Mouse (Mus musculus) myocyte (in vitro differentiated cells): ENCODE measurements around the gene Olfr1359.

Experiments used
- E2F4 ChIP-seq: IDR thresholded peaks from one replicate; pipeline ENCODE4 v1.6.1; 2011; ENCODE audit warnings: mild to moderate bottlenecking, control low read depth, moderate library complexity; ENCODE audit not compliant: insufficient read depth
- MAX ChIP-seq: IDR thresholded peaks from one replicate; pipeline ENCODE4 v1.6.1; 2011; ENCODE audit warnings: low read depth, mild to moderate bottlenecking, control low read depth
- MYOG ChIP-seq, 3 experiments: IDR thresholded peaks; one replicate each; pipeline ENCODE4 v1.6.1; 2011; ENCODE audit warnings: control low read depth in 2 of 3, low read depth in 2 of 3, mild to moderate bottlenecking in 2 of 3; ENCODE audit not compliant: insufficient read length in 2 of 3, control insufficient read depth in 1 of 3, insufficient read depth in 1 of 3
- POLR2A ChIP-seq: IDR thresholded peaks from one replicate; pipeline ENCODE4 v1.6.1; 2011; ENCODE audit warnings: low read depth, mild to moderate bottlenecking, control low read depth, moderate library complexity; ENCODE audit not compliant: insufficient read length
- POLR2AphosphoS2 ChIP-seq: IDR thresholded peaks from one replicate; pipeline ENCODE4 v1.6.1; 2011; ENCODE audit warnings: low read depth, control low read depth; ENCODE audit not compliant: insufficient read length
- REST ChIP-seq: IDR thresholded peaks from one replicate; pipeline ENCODE4 v1.6.1; 2011; ENCODE audit warnings: mild to moderate bottlenecking, control low read depth, moderate library complexity; ENCODE audit not compliant: insufficient read depth, insufficient read length
- SRF ChIP-seq: IDR thresholded peaks from one replicate; pipeline ENCODE4 v1.6.1; 2011; ENCODE audit warnings: low read depth; ENCODE audit not compliant: control insufficient read depth, insufficient read length
- TCF12 ChIP-seq: IDR thresholded peaks from one replicate; pipeline ENCODE4 v1.6.1; 2011; ENCODE audit warnings: mild to moderate bottlenecking, control low read depth; ENCODE audit not compliant: poor library complexity, insufficient read depth, severe bottlenecking
- TCF3 ChIP-seq: IDR thresholded peaks from one replicate; pipeline ENCODE4 v1.6.1; 2011; ENCODE audit warnings: low read depth, control low read depth; ENCODE audit not compliant: insufficient read length
- USF1 ChIP-seq: IDR thresholded peaks from one replicate; pipeline ENCODE4 v1.6.1; 2011; ENCODE audit warnings: low read depth, mild to moderate bottlenecking, control low read depth, moderate library complexity

DNA sequence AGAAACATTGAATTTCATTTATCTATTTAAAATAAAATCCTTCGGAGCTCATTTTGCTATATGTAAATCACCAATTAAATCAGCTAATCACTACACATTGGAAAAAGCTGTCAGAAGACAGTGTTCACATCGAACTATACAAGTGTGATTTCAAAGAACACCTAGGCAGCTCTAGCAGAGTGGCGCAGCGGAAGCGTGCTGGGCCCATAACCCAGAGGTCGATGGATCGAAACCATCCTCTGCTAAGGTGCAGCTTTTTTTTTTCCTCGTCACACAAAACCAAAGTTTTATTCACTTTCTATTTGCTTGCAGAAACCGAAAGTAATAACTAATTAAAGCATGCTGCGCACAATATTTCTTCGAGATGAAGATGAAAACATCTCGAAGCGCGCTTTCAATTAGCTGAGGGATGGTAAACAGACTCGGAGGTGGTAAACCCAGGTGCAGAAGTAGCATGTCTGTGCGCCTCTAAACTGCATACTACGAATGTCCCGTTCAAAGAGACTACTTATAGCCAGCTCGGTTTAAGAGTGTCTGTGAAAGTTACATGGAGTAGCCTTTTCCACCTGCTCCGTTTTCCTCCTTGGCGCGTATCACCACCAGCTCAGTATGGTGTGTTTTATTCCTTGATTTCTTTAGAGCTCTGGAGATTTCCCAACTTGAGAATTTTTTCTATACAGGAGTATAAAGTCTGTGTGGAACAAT lies 13.1 kb downstream of the Olfr1359 start:
- TF ChIP-seq USF1 = no peak
- TF ChIP-seq POLR2A = no peak
- TF ChIP-seq POLR2AphosphoS2 = no peak
- no peak for TF ChIP-seq MAX
- TF ChIP-seq SRF = no peak
- no peak for TF ChIP-seq MYOG (IDR thresholded peaks at IDR 0.05; ENCODE audit: control insufficient read depth in 1 of 3, insufficient read depth in 1 of 3, insufficient read length in 2 of 3, low read depth in 2 of 3)
- TF ChIP-seq REST = no peak
- TF ChIP-seq TCF12 = no peak
- no peak for TF ChIP-seq TCF3
- no peak for TF ChIP-seq E2F4
